Mouse (Mus musculus) thymus, adult 2 months (tissue): Measurements from ENCODE around the gene Ppp1r3d.

Experiments used
- CTCF ChIP-seq: fragments of 200-500 bp; IDR thresholded peaks from 2 replicates; pipeline ENCODE4 v1.5.1; 2012; ENCODE audit warnings: mild to moderate bottlenecking, control low read depth, low read length, moderate library complexity, borderline replicate concordance; ENCODE audit not compliant: control insufficient read depth, poor library complexity, insufficient read depth; ENCODE audit errors: extremely low read depth
- POLR2A ChIP-seq: fragments of 200-500 bp; IDR thresholded peaks from 2 replicates; pipeline ENCODE4 v1.6.1; 2012; ENCODE audit warnings: mild to moderate bottlenecking, low read length, control low read depth, moderate library complexity; ENCODE audit not compliant: control insufficient read depth, poor library complexity, insufficient read depth; ENCODE audit errors: extremely low read depth

DNA sequence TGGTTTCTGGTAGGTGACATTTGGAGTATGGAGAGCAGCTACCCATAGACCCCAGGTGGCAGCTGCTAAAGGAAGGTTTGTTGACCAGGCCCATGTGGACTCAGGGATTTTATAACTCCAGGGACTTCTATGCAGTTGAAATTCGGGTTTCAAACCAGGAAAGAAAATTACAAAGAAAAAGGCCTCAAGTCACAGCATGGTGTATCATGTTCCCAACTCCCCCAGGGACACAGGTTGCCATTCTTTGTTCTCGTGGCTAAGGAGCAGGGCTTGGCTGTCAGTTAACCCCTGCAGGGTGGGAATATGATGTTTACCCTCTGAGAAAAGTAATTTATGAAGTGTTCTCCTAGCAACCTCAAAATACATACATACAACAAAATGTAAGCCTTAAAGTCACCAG, 36.0 kb upstream of the Ppp1r3d start:
- no peak for TF ChIP-seq CTCF
- TF ChIP-seq POLR2A, result no peak
